Mouse (Mus musculus): ENCODE results near the gene Crcp.

DNA sequence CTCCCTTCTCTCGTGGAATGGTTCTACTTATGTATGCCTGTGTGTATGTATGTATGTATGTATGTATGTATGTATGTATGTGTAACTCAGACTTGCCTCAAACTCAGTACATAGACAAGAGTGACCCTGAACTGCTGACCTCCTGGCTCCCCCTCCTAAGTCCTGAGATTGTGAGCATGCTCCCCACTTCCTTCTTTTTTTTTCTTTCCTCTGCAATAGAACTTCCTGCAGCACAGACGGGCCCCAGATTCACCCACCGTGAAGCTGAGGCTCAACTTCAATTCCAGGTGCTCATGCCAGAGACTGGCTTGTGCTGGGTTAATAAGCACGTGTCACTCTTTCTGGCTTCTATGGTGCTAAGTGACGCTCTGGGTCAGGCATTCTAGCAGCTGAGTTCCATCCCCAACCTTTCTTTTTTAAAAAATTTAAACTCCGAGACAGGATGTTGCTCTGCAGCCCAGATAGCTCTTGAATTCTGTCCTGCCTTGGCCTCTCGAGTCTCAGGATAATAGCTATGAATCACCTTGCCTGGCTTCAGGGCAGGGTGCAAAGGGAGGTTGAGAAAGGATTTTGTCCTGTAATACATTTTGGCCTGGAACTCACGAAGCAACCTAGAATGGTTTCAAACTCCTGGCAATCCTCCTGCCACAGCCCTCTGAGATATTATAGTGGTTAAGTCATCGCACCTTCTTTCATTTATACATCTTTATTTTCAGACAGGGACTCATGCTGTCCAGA, 49.2 kb downstream of the Crcp start:
- TF ChIP-seq CTCF (conservative IDR thresholded peaks at IDR 0.05; ENCODE audit: low read length) (no peak), POU5F1 (IDR thresholded peaks at IDR 0.05; ENCODE audit: borderline replicate concordance, low read length) (no peak), NANOG (IDR thresholded peaks at IDR 0.05; ENCODE audit: borderline replicate concordance, low read length) (no peak)
